Mouse (Mus musculus) E14TG2a.4 (cell line): ENCODE results near the gene Fancg.

ENCODE experiments used
- CTCF ChIP-seq: conservative IDR thresholded peaks from 2 replicates; pipeline ENCODE4 v1.5.1; 2014; ENCODE audit warnings: low read length
- NANOG ChIP-seq: IDR thresholded peaks from 2 replicates; pipeline ENCODE4 v1.6.1; 2014; ENCODE audit warnings: borderline replicate concordance, low read length, mixed read lengths
- POU5F1 ChIP-seq: IDR thresholded peaks from 2 replicates; pipeline ENCODE4 v1.6.1; 2014; ENCODE audit warnings: low read length, borderline replicate concordance

GRCm38 (mm10) chr4:42988296-42988695 is 22.0 kb downstream of the Fancg start:
- TF ChIP-seq CTCF (peak; percentile 12; the same call in 1 of the 2 replicates), POU5F1 (no peak), NANOG (no peak)
